21 mouse cellular contexts compared by ENCODE assay signal in the genomic region with DNA sequence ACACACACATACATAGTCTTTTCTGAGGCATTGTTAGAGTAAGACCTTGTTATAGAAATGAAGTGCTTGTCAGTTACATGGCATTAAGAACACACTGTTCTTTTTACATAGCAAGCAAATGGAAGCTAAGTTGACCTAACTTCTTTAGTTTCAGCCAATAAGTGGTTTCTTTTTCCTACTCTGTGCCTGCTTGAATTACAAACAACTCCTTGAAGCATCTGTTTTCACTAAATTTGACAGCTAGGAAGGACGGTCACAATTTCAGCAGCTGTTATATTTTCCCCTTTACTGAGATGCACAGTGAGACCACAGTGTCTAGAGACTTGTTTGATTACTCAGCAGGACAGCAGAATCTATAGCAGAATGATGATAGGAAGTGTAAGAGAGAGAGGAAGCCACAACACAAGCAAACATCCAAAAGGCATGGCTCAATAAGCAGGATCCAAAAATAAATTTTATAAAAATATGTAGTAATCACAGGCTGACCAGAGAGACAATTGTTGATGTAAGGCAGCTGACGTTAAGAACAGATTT.
A peak's percentile ranks its signal among the peaks of the same experiment; 100 is the strongest.
DNase-seq lines count a peak whose midpoint lies in the region; ATAC-seq and TF ChIP-seq lines count a peak whose summit lies in the region.
"Had no signal": no experiment of that assay in that cellular context is flagged by ENCODE, and none has a peak within 500 bp of the region (broad histone marks: within the 10 kb centered on the region; RNA-seq: fewer than 3 reads in every experiment).

No protein-coding gene starts in this region.

- no peak overlapping the region for H3K9ac ChIP-seq in kidney, embryonic 14.5 days (ENCODE audit: low read depth, low read length)
- H3K9ac ChIP-seq in lung, postnatal 0 days (replicated peaks; ENCODE audit: low read depth), result no peak overlapping the region
- H3K9ac ChIP-seq in embryonic facial prominence, embryonic 14.5 days (ENCODE audit: low read depth, low read length), result no peak overlapping the region
- H3K9ac ChIP-seq: forebrain, embryonic 12.5 days; neural tube, embryonic 15.5 days had no signal

- H3K9me3 ChIP-seq in kidney, embryonic 14.5 days (ENCODE audit: control insufficient read depth, low read length), result no peaks in the 10 kb centered on the region
- H3K9me3 ChIP-seq in lung, postnatal 0 days (ENCODE audit: low read length), result no peaks in the 10 kb centered on the region
- no peaks in the 10 kb centered on the region for H3K9me3 ChIP-seq in embryonic facial prominence, embryonic 14.5 days (ENCODE audit: control insufficient read depth, low read length)
- H3K9me3 ChIP-seq: forebrain, embryonic 12.5 days; hindbrain, embryonic 10.5 days; neural tube, embryonic 15.5 days had no signal

- peak; percentile 69; the same call in 1 of the 2 replicates for ATAC-seq in kidney, embryonic 14.5 days (ENCODE audit: low FRiP score, low TSS enrichment)
- peak; percentile 81 for ATAC-seq in lung, postnatal 0 days
- ATAC-seq in embryonic facial prominence, embryonic 14.5 days (ENCODE audit: low read depth), result no peak

- no peak overlapping the region for H3K4me2 ChIP-seq in kidney, embryonic 14.5 days (replicated peaks; ENCODE audit: low read depth, low read length)
- H3K4me2 ChIP-seq in lung, postnatal 0 days (replicated peaks; ENCODE audit: low read depth, low read length), result no peak overlapping the region
- H3K4me2 ChIP-seq in embryonic facial prominence, embryonic 14.5 days (ENCODE audit: low read depth, low read length), result no peak overlapping the region
- H3K4me2 ChIP-seq: forebrain, embryonic 12.5 days; liver, embryonic 11.5 days; neural tube, embryonic 15.5 days had no signal

- no peaks in the 10 kb centered on the region for H3K4me1 ChIP-seq in kidney, embryonic 14.5 days (ENCODE audit: control insufficient read depth, insufficient read depth, low read length)
- no peaks in the 10 kb centered on the region for H3K4me1 ChIP-seq in lung, postnatal 0 days (ENCODE audit: insufficient read depth, low read depth, low read length)
- peaks cover 3% of the 10 kb centered on the region; the same call in 1 of the 2 replicates for H3K4me1 ChIP-seq in embryonic facial prominence, embryonic 14.5 days (ENCODE audit: control insufficient read depth, insufficient read depth, low read length)
- H3K4me1 ChIP-seq: forebrain, embryonic 12.5 days; hindbrain, embryonic 10.5 days; neural tube, embryonic 15.5 days had no signal

- TF ChIP-seq EP300 in lung, postnatal 0 days (IDR thresholded peaks at IDR 0.05), result no peak

- no peaks in the 10 kb centered on the region for H3K36me3 ChIP-seq in kidney, embryonic 14.5 days (ENCODE audit: control insufficient read depth, insufficient read depth, low read length)
- H3K36me3 ChIP-seq in lung, postnatal 0 days (ENCODE audit: insufficient read depth, low read length), result no peaks in the 10 kb centered on the region
- no peaks in the 10 kb centered on the region for H3K36me3 ChIP-seq in embryonic facial prominence, embryonic 14.5 days (ENCODE audit: control insufficient read depth, insufficient read depth, low read length)
- H3K36me3 ChIP-seq: forebrain, embryonic 12.5 days; hindbrain, embryonic 10.5 days; neural tube, embryonic 15.5 days had no signal

- 38% methylated on average over 2 of the region's 2 CpGs for WGBS in kidney, embryonic 14.5 days
- WGBS in lung, postnatal 0 days, result 46% methylated on average over 2 of the region's 2 CpGs
- 24% methylated on average over 2 of the region's 2 CpGs for WGBS in embryonic facial prominence, embryonic 14.5 days

- H3K27ac ChIP-seq in kidney, embryonic 14.5 days (ENCODE audit: low read depth, low read length), result no peak overlapping the region
- no peak overlapping the region for H3K27ac ChIP-seq in lung, postnatal 0 days (ENCODE audit: low read length)
- no peak overlapping the region for H3K27ac ChIP-seq in embryonic facial prominence, embryonic 14.5 days (replicated peaks; ENCODE audit: low read depth, low read length)
- H3K27ac ChIP-seq: forebrain, embryonic 12.5 days; hindbrain, embryonic 10.5 days; left cerebral cortex, adult 2 months; neural tube, embryonic 15.5 days had no signal

- H3K27me3 ChIP-seq in kidney, embryonic 14.5 days (ENCODE audit: control insufficient read depth, insufficient read depth, low read length), result no peaks in the 10 kb centered on the region
- no peaks in the 10 kb centered on the region for H3K27me3 ChIP-seq in lung, postnatal 0 days (replicated peaks; ENCODE audit: insufficient read depth, low read length)
- H3K27me3 ChIP-seq in embryonic facial prominence, embryonic 14.5 days (replicated peaks; ENCODE audit: control insufficient read depth, insufficient read depth, low read length), result no peaks in the 10 kb centered on the region
- H3K27me3 ChIP-seq: forebrain, embryonic 12.5 days; neural tube, embryonic 15.5 days had no signal

- no peak for DNase-seq in kidney, postnatal 36 days
- DNase-seq in lung, postnatal 0 days (ENCODE audit: low spot score), result peak; percentile 71
- DNase-seq in lung, postnatal 4 days, result no peak
- DNase-seq in embryonic facial prominence, embryonic 14.5 days (ENCODE audit: low spot score), result peak; percentile 58
- DNase-seq in left cerebral cortex, adult 18-20 months (ENCODE audit: low spot score in 2 of 2), result no peak
- DNase-seq in thymus, postnatal 36 days, result no peak
- DNase-seq: adrenal gland, adult 2 months; cerebellum, adult 8-10 months; gastrocnemius, postnatal 14 days; heart, adult 18-20 months; kidney, adult 9 months; left cerebral cortex, postnatal 4 days; lung, adult 18-20 months; midbrain, embryonic 14.5 days; thymus, adult 18-20 months had no signal

- TF ChIP-seq CTCF in lung, postnatal 0 days (IDR thresholded peaks at IDR 0.05), result no peak

- no peak overlapping the region for H3K4me3 ChIP-seq in kidney, embryonic 14.5 days (ENCODE audit: low read length)
- H3K4me3 ChIP-seq in lung, postnatal 0 days (ENCODE audit: low read depth, low read length), result no peak overlapping the region
- H3K4me3 ChIP-seq in embryonic facial prominence, embryonic 14.5 days (ENCODE audit: low read depth, low read length), result no peak overlapping the region
- H3K4me3 ChIP-seq: forebrain, embryonic 12.5 days; hindbrain, embryonic 10.5 days; left cerebral cortex, adult 2 months; neural tube, embryonic 15.5 days had no signal

Comparison
In these comparisons a context has a peak if more than half of its experiments do, and no peak if none do; other contexts are left out.
1. DNase-seq: peak in lung, postnatal 0 days (single experiment) and embryonic facial prominence, embryonic 14.5 days (single experiment); none in kidney, postnatal 36 days (0 of 2), lung, postnatal 4 days (0 of 2), left cerebral cortex, adult 18-20 months (0 of 2) and thymus, postnatal 36 days (0 of 2).